Mouse (Mus musculus): ENCODE data around the gene Ncbp3.

The Ncbp3 gene

GRCm38 (mm10) chr11:73047542-73047996, at the start of gene Ncbp3:
Ncbp3 (plus strand) TSS chr11:73047783.
- peak; percentile 96 to 99 for DNase-seq (ENCODE audit: low spot score in 2 of 2)

GRCm38 (mm10) chr11:72998771-72999170, 48.8 kb upstream of the Ncbp3 start, which contains the start of gene P2rx1:
P2rx1 (plus strand) TSS chr11:72999103.
- no peak for DNase-seq (ENCODE audit: low spot score in 2 of 2)

GRCm38 (mm10) chr11:73001029-73001428, 46.6 kb upstream of the Ncbp3 start:
- peak; percentile 44 to 77 for DNase-seq (ENCODE audit: low spot score in 2 of 2)

- DNase-seq (ENCODE audit: low spot score in 2 of 2), result peak; percentile 31 to 56
Measured at GRCm38 (mm10) chr11:73006377-73006776, 41.2 kb upstream of the Ncbp3 start.

GRCm38 (mm10) chr11:73007113-73007512, 40.5 kb upstream of the Ncbp3 start:
- no peak for DNase-seq (ENCODE audit: low spot score in 2 of 2)

GRCm38 (mm10) chr11:73007698-73008481, 39.7 kb upstream of the Ncbp3 start:
- peak; percentile 57 to 83 for DNase-seq (ENCODE audit: low spot score in 2 of 2)

GRCm38 (mm10) chr11:73008826-73009225, 38.8 kb upstream of the Ncbp3 start:
- DNase-seq (ENCODE audit: low spot score in 2 of 2), result peak; percentile 47 to 55

GRCm38 (mm10) chr11:73009531-73010274, 37.9 kb upstream of the Ncbp3 start:
- peak; percentile 66 to 74 for DNase-seq (ENCODE audit: low spot score in 2 of 2)

GRCm38 (mm10) chr11:73013981-73014380, 33.6 kb upstream of the Ncbp3 start:
- no peak for DNase-seq (ENCODE audit: low spot score in 2 of 2)

- peak; percentile 63 to 74 for DNase-seq (ENCODE audit: low spot score in 2 of 2)
Measured at GRCm38 (mm10) chr11:73014831-73015344, 32.7 kb upstream of the Ncbp3 start.

GRCm38 (mm10) chr11:73015391-73016102, 32.0 kb upstream of the Ncbp3 start:
- DNase-seq (ENCODE audit: low spot score in 2 of 2), result no peak

- no peak for DNase-seq (ENCODE audit: low spot score in 2 of 2)
Measured at GRCm38 (mm10) chr11:73016103-73016420, 31.5 kb upstream of the Ncbp3 start.

- DNase-seq (ENCODE audit: low spot score in 2 of 2), result peak; percentile 94 to 95
Measured at GRCm38 (mm10) chr11:73018471-73019146, 29.0 kb upstream of the Ncbp3 start, which contains the start of gene Camkk1. Camkk1 (plus strand) TSS chr11:73019008.

- DNase-seq (ENCODE audit: low spot score in 2 of 2), result peak; percentile 92 to 95
Measured at GRCm38 (mm10) chr11:73019147-73019795, 28.3 kb upstream of the Ncbp3 start.

- DNase-seq (ENCODE audit: low spot score in 2 of 2), result no peak
Measured at GRCm38 (mm10) chr11:73020953-73021800, 26.4 kb upstream of the Ncbp3 start.

- DNase-seq (ENCODE audit: low spot score in 2 of 2), result no peak
Measured at GRCm38 (mm10) chr11:73023099-73023498, 24.5 kb upstream of the Ncbp3 start.

- DNase-seq (ENCODE audit: low spot score in 2 of 2), result no peak
Measured at GRCm38 (mm10) chr11:73023827-73024226, 23.8 kb upstream of the Ncbp3 start.

GRCm38 (mm10) chr11:73024236-73024904, 23.2 kb upstream of the Ncbp3 start:
- DNase-seq (ENCODE audit: low spot score in 2 of 2), result no peak

- no peak for DNase-seq (ENCODE audit: low spot score in 2 of 2)
Measured at GRCm38 (mm10) chr11:73026961-73027360, 20.6 kb upstream of the Ncbp3 start.
